Mouse (Mus musculus) kidney, adult 2 months (tissue): ENCODE measurements at regions not wholly inside any gene's neighbourhood (a gene's known extent, or its start where the extent isn't known, plus 50 kb on each side); places are given as distances from the start of the nearest gene placed in this dataset.

Source experiments
- DNase-seq: peaks from one replicate; pipeline ENCODE4 v3.0.0; 2021
- H3K27ac ChIP-seq: fragments of 200-500 bp; 2 replicates; pipeline ENCODE4 v1.5.1; 2012; ENCODE audit warnings: low read depth, low read length, control low read depth, inconsistent platforms; ENCODE audit not compliant: insufficient read depth
- H3K27me3 ChIP-seq: fragments of 200-500 bp; replicated peaks from 2 replicates; pipeline ENCODE4 v1.6.1; 2012; ENCODE audit warnings: mild to moderate bottlenecking, moderate library complexity, low read length, inconsistent platforms; ENCODE audit not compliant: control insufficient read depth, insufficient read depth
- H3K36me3 ChIP-seq: fragments of 200-500 bp; 2 replicates; pipeline ENCODE4 v1.6.1; 2012; ENCODE audit warnings: mild to moderate bottlenecking, moderate library complexity, low read length, inconsistent platforms; ENCODE audit not compliant: control insufficient read depth, insufficient read depth
- H3K4me1 ChIP-seq: fragments of 200-500 bp; 2 replicates; pipeline ENCODE4 v1.6.1; 2011; ENCODE audit warnings: low read length; ENCODE audit not compliant: control insufficient read depth, insufficient read depth
- H3K4me3 ChIP-seq: fragments of 200-500 bp; 2 replicates; pipeline ENCODE4 v1.5.1; 2011; ENCODE audit warnings: mild to moderate bottlenecking, low read depth, low read length, control low read depth; ENCODE audit not compliant: insufficient read depth
- CTCF ChIP-seq: fragments of 200-500 bp; conservative IDR thresholded peaks from 2 replicates; pipeline ENCODE4 v1.5.1; 2011; ENCODE audit warnings: low read depth, mild to moderate bottlenecking, control low read depth, low read length, moderate library complexity, mixed read lengths; ENCODE audit not compliant: insufficient read depth, insufficient read length
- POLR2A ChIP-seq: fragments of 200-500 bp; IDR thresholded peaks from one replicate; pipeline ENCODE4 v1.6.1; 2011; ENCODE audit warnings: low read depth, low read length, control low read depth
- WGBS: fragments of 180-500 bp; shearing (Covaris S2); methylation state at CpG from one replicate; pipeline ENCODE4 v1.1.7; 2018; 5-methylcytosine and 5-hydroxymethylcytosine counted together

- no peaks in the 10 kb centered on the region for H3K36me3 ChIP-seq
- no peak overlapping the region; the same call in 1 of the 2 replicates for H3K27ac ChIP-seq
- H3K27me3 ChIP-seq, result no peaks in the 10 kb centered on the region
- no peak overlapping the region for H3K4me3 ChIP-seq
- 81% methylated on average over 4 of the region's 4 CpGs for WGBS
- peak; percentile 18 for DNase-seq
- H3K4me1 ChIP-seq, result peaks cover 3% of the 10 kb centered on the region; the same call in 1 of the 2 replicates
- TF ChIP-seq CTCF, result no peak
- TF ChIP-seq POLR2A, result no peak
These were observed 83.6 kb upstream of the Ngf start for GRCm38 (mm10) chr3:102386091-102386490.

GRCm38 (mm10) chr3:102384596-102384995 lies 85.1 kb upstream of the Ngf start:
- Histone ChIP-seq H3K4me1 (peaks cover 3% of the 10 kb centered on the region; the same call in 1 of the 2 replicates), H3K36me3 (no peaks in the 10 kb centered on the region), H3K4me3 (no peak overlapping the region), H3K27ac (no peak overlapping the region), H3K27me3 (no peaks in the 10 kb centered on the region)
- peak; percentile 81 for DNase-seq
- TF ChIP-seq POLR2A (no peak), CTCF (no peak)
- WGBS, result 51% methylated on average over 2 of the region's 2 CpGs

- Histone ChIP-seq H3K27ac (peak overlapping the region; percentile 9; the same call in 1 of the 2 replicates), H3K4me3 (no peak overlapping the region), H3K36me3 (no peaks in the 10 kb centered on the region), H3K27me3 (no peaks in the 10 kb centered on the region), H3K4me1 (peaks cover 3% of the 10 kb centered on the region; the same call in 1 of the 2 replicates)
- 42% methylated on average over 8 of the region's 8 CpGs for WGBS
- TF ChIP-seq POLR2A, result no peak
- no peak for TF ChIP-seq CTCF
- peak; percentile 61 for DNase-seq
These were observed 86.0 kb upstream of the Ngf start for GRCm38 (mm10) chr3:102383671-102384070.

GRCm38 (mm10) chr3:102381683-102382082 lies 88.0 kb upstream of the Ngf start:
- TF ChIP-seq CTCF (no peak), POLR2A (no peak)
- Histone ChIP-seq H3K36me3 (no peaks in the 10 kb centered on the region), H3K4me1 (peaks cover under 1% of the 10 kb centered on the region; the same call in 1 of the 2 replicates), H3K4me3 (no peak overlapping the region), H3K27ac (no peak overlapping the region), H3K27me3 (no peaks in the 10 kb centered on the region)
- no peak for DNase-seq
- WGBS, result 93% methylated on average over 10 of the region's 10 CpGs

- 80% methylated on average over 5 of the region's 5 CpGs for whole genome bisulfite sequencing
- Histone ChIP-seq H3K4me3 (no peak overlapping the region), H3K27me3 (no peaks in the 10 kb centered on the region), H3K27ac (no peak overlapping the region), H3K36me3 (no peaks in the 10 kb centered on the region), H3K4me1 (no peaks in the 10 kb centered on the region)
- no peak for DNase-seq
- TF ChIP-seq CTCF, result no peak
- no peak for TF ChIP-seq POLR2A
These were observed 95.2 kb upstream of the Ngf start for GRCm38 (mm10) chr3:102374381-102375060.

- TF ChIP-seq POLR2A, result no peak
- TF ChIP-seq CTCF, result no peak
- Histone ChIP-seq H3K27ac (no peak overlapping the region), H3K27me3 (no peaks in the 10 kb centered on the region), H3K4me3 (no peak overlapping the region), H3K4me1 (no peaks in the 10 kb centered on the region), H3K36me3 (no peaks in the 10 kb centered on the region)
- DNase-seq, result no peak
- WGBS, result 72% methylated on average over 8 of the region's 8 CpGs
These were observed 97.4 kb upstream of the Ngf start for GRCm38 (mm10) chr3:102372205-102372899.

GRCm38 (mm10) chr3:102366188-102366587 lies 103.5 kb upstream of the Ngf start:
- peak overlapping the region; percentile 55; the same call in 1 of the 2 replicates for H3K27ac ChIP-seq
- 54% methylated on average over 6 of the region's 6 CpGs for WGBS
- TF ChIP-seq CTCF (no peak), POLR2A (no peak)
- no peaks in the 10 kb centered on the region for H3K27me3 ChIP-seq
- H3K36me3 ChIP-seq, result no peaks in the 10 kb centered on the region
- no peak overlapping the region for H3K4me3 ChIP-seq
- peak; percentile 93 for DNase-seq
- H3K4me1 ChIP-seq, result no peaks in the 10 kb centered on the region
